Mouse (Mus musculus): ENCODE data around the gene Nrtn. TPM values are rescaled to one million over a fixed set of nuclear protein-coding genes. Genes with fewer than 3 reads are reported as not detected.
A peak's percentile ranks its signal among the peaks of the same experiment; 100 is the strongest.

Nrtn gene
- 1 to 10 TPM; 2.3 to 3.3 (median 2.6) TPM for total RNA-seq (2022)

GRCm38 (mm10) chr17:56757416-56758123, at the start of gene Nrtn:
Nrtn (minus strand) TSS chr17:56757530.
- DNase-seq (ENCODE audit: low spot score in 2 of 2): peak; percentile 39 to 44

GRCm38 (mm10) chr17:56805784-56806183, 48.5 kb upstream of the Nrtn start:
- DNase-seq (ENCODE audit: low spot score in 2 of 2): no peak

DNA sequence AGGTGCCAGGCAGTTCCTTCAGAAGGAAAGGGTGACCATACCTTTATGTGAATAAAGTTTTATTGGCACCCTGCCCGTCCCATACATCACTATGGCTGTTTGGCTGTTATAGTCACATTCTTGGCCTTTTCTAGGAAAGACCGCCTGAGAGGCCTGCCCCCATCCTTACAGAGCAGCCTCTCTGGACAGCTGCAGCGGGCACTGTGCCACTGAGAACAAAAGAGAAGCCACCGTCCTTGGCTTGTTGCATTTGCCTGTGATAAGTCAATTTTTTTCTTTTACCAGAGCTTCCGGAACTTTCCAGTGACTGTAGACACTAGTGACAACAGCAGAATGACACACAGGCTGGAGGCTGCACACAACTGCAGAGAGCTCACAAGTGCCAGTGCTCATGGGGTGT, 47.6 kb upstream of the Nrtn start:
- DNase-seq (ENCODE audit: low spot score in 2 of 2): no peak

DNA sequence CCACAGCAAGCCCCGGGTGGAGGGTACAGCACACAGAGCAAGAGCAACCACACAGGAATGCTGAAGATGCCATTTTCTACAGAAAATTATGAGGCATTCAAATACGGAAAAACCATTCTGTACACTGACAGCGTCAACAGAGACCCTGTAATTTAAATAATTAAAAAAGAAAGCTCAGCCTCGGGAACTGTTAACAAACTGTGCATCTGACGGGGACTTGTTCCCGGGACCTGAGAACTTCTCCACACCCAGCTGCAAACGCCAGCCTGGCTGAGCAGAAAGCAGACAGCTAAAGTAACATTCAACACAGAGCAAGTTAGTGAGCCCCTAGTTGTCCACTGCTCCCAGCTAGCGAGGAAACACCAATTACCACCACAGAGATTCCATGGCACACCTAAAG, 44.7 kb upstream of the Nrtn start:
- DNase-seq (ENCODE audit: low spot score in 2 of 2): no peak

- DNase-seq (ENCODE audit: low spot score in 2 of 2): no peak
These were observed 41.9 kb upstream of the Nrtn start for GRCm38 (mm10) chr17:56799276-56799675.

GRCm38 (mm10) chr17:56793614-56794319, 36.4 kb upstream of the Nrtn start:
- no peak for DNase-seq (ENCODE audit: low spot score in 2 of 2)

GRCm38 (mm10) chr17:56792588-56792987, 35.3 kb upstream of the Nrtn start:
- no peak for DNase-seq (ENCODE audit: low spot score in 2 of 2)

- DNase-seq (ENCODE audit: low spot score in 2 of 2): no peak
These were observed 32.0 kb upstream of the Nrtn start for GRCm38 (mm10) chr17:56789286-56789685.

DNA sequence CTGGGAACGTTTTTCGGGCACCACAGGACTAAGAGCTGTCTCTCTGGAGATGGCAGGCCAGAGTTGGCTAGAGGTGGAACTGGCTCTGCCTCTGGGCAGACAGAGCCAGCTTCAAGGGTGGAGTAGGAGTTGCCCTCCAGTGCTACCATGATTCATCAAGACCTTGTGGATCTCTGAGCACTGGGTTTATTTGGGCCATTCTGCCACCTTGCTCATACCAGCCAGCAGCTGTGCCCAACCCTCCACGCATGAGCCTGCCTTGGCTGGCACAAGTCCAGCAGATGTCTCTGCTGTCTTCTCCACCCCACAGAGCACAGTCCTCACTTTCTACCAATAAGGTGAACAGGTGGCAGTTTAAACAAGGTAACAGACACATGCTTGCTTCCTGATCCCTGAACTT, 31.6 kb upstream of the Nrtn start:
- DNase-seq (ENCODE audit: low spot score in 2 of 2): no peak

DNA sequence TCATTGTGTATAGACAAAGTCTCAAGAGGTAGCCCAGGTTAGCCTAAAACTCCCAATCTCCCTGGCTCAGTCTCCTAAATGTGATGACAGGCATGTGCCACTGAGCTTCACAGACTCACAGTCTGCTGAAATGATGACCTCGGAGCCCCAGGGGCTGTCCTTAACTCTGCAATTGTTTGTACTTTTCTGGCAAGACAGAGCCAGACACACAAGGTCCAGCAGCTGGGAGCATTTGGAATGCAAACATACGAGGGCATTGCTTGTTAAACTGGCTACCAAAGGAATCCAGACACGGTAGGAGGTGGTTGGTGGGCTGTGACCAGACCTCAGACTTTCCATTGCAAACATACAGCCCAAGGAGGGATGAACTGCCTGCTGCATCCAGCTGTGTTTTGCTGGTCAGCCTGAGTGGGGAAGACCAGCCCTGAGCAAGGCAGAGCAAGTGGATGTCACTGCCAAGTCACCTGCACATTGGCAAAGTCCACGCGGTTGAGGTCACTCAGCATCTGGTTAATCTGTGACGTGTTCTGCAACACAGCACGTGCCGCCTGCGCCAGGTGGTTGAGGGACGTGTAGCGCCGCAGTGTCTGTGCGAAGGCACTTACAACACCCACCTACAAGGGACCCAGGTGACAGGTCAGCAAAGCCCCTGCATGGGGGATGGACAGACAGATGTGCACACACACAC, 23.1 kb upstream of the Nrtn start:
- no peak for DNase-seq (ENCODE audit: low spot score in 2 of 2)

GRCm38 (mm10) chr17:56778779-56779362, 21.5 kb upstream of the Nrtn start:
- DNase-seq (ENCODE audit: low spot score in 2 of 2): no peak

DNA sequence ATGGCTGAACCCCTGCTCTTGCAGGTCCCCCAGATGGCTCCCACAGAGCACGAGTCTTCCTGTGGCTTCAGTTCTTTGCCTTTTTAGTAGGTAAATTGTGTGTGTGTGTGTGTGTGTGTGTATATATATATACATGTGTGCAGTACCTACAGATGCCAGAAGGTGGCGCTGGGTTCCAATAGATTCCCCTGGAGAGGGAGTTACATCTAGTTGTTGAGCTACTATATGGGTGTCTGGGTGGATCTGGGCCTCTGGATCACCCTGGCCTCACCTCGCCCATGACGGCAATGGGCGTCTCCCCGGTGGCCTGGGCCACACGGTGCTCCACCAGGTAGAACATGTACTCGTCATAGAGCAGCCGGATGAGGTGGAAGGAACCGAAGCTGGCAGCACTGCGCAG, 20.2 kb upstream of the Nrtn start:
- DNase-seq (ENCODE audit: low spot score in 2 of 2): no peak

GRCm38 (mm10) chr17:56769950-56770349, 12.6 kb upstream of the Nrtn start, which contains the start of gene Prr22:
Prr22 (plus strand) TSS chr17:56770250.
- no peak for DNase-seq (ENCODE audit: low spot score in 2 of 2)

DNA sequence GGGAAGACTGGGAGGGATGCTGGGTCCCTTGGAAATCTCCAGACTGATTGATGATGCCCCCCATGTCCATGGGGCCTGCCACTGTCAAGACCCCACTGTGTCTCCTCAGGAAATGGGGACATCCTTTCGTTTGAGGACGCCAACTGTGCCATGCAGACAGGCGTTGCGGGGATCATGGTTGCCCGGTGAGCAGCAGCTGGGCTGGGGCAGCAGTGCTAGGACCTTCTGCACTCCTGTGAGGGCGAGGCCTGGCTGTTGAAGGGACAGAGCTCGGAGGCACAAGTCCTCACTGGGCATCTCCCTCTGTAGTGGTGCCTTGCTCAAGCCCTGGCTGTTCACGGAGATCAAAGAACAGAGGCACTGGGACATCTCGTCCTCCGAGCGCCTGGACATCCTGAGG, 11.6 kb upstream of the Nrtn start:
- DNase-seq (ENCODE audit: low spot score in 2 of 2): no peak

DNA sequence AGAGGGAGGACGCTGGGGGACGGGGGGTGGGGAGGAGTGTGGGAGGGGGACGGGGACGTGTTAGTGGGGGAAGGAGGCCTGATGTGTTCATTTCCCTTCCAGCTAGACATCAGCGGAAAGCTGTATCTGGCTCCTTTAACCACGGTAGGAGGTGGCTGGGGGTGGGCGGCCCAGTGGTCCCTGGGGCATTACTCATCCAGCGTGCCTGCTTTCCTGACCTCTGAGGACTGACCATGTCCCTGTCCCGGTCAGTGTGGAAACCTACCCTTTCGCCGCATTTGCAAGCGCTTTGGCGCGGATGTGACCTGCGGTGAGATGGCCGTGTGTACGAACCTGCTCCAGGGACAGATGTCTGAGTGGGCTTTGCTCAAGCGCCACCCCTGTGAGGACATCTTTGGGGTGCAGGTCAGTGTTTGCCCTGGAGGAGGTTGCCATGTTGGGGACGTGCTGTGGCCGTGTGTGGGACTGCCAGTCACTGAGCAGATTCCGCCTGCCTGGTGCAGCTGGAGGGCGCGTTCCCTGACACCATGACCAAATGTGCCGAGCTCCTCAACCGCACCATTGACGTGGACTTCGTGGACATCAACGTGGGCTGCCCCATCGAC, 10.3 kb upstream of the Nrtn start:
- DNase-seq (ENCODE audit: low spot score in 2 of 2): no peak

- DNase-seq (ENCODE audit: low spot score in 2 of 2): no peak
These were observed 9.5 kb upstream of the Nrtn start for GRCm38 (mm10) chr17:56766631-56767405.

DNA sequence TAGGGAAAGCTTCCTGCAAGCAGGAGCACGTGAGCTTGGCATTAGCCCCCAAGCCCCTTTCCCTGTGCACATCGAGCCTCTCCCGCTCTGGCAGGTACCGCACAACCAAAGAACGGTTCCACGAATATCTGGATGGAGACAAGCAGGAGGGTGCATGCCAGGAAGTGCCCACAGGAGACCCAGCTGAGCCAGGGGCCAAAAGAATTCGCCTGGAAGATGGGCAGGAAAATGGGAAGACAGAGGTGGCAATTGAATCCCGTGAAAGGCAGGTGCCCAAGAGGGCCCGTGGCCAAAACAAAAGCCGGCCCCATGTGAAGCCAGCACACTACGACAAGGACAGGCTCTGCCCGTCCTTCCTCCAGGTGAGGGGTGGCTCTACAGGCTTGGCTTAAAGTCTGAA, 8.1 kb upstream of the Nrtn start:
- no peak for DNase-seq (ENCODE audit: low spot score in 2 of 2)

- peak; percentile 90 to 91 for DNase-seq (ENCODE audit: low spot score in 2 of 2)
These were observed 7.4 kb upstream of the Nrtn start, which contains the start of gene Dus3l for GRCm38 (mm10) chr17:56764474-56765354. Dus3l (plus strand) TSS chr17:56764757.

DNA sequence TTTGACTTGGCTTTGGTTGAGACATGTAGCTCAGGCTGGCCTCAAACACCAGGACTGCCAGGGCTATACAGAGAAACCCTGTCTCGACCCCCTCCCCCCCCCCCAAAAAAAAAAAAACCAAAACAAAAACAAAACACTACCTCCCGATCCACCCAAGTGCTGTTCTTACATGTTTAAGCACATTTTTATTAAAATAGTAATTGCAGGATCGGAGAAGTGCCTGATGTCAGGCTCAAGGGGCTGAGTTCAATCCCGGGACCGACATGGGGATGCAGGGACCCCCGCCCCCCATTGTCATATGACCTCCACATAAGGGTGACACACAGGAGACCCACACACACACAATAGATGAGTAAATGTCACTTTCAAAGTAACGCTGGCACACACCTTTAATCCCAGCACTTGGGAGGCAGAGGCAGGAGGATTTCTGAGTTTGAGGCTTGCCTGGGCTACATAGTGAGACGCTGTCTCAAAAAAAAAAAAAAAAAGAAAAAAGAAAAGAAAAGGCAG, 6.5 kb upstream of the Nrtn start:
- no peak for DNase-seq (ENCODE audit: low spot score in 2 of 2)

Data from layer of hippocampus, adult 8-10 months (tissue).